Mouse (Mus musculus): ENCODE data around the gene Oser1.

DNA sequence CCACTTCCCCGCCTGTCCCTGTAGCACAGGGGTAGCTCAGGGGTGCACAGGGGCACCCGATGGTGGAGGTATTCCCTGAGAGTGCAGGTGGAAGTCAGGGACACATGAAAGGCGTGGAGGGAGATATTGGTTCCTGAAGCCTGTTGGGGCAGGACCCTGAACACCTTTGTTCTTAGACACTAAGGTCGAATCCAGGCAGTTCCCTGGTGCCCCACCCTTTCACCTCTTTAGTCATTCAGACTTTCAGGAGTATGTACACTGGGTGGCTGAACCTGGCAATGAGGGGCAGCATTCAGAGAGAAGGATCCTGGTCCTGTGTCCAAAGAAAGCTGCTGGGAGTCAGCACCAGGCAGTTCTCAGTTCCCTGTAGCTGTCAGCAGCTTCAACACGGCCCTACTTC, 37.9 kb upstream of the Oser1 start:
- TF ChIP-seq CTCF (IDR thresholded peaks at IDR 0.05; ENCODE audit: low read depth), result no peak
- no peak for TF ChIP-seq EP300 (IDR thresholded peaks at IDR 0.05; ENCODE audit: low read depth)
